Mouse (Mus musculus) lung, adult 2 months (tissue): ENCODE data around the gene Lce1a1.

ENCODE experiments used
- CTCF ChIP-seq: fragments of 200-500 bp; IDR thresholded peaks from 2 replicates; pipeline ENCODE4 v1.5.1; 2011; ENCODE audit warnings: mild to moderate bottlenecking, low read length, control low read depth; ENCODE audit not compliant: insufficient read depth
- POLR2A ChIP-seq: fragments of 200-500 bp; IDR thresholded peaks from 2 replicates; pipeline ENCODE4 v1.6.1; 2011; ENCODE audit warnings: low read depth, mild to moderate bottlenecking, control low read depth, low read length, borderline replicate concordance; ENCODE audit errors: extremely low read depth

GRCm38 (mm10) chr3:92678947-92679346, 30.8 kb upstream of the Lce1a1 start, which contains the start of gene Lce1c:
- no peak for TF ChIP-seq CTCF
- no peak for TF ChIP-seq POLR2A
